Mouse (Mus musculus) lung, postnatal 14 days (tissue): ENCODE measurements around the gene Nudt21.

Experiments
- DNase-seq: peaks from one replicate; pipeline ENCODE4 v3.0.0; 2021

The Nudt21 gene

GRCm38 (mm10) chr8:93989739-93990138 is 47.1 kb downstream of the Nudt21 start:
- no peak for DNase-seq

GRCm38 (mm10) chr8:93984731-93985130 is 52.1 kb downstream of the Nudt21 start:
- no peak for DNase-seq

DNA sequence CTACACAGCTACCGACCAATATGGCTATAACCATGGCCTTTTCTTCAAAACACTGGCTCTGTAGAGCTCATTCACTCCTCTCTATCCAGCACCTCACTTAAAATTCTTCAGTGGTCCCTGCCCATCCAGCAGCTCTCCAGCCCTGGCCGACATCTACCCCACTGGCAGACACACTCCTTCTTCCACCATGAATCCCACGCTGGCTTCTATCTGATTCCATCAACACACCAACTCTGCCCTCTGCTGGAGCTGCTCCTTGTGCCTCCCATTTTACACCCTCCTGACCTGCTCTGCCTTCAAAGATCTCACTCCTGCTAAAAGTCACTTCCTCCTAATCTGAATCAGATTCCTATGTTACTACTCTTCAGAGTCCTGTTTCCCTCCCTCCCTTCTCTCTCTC is 53.0 kb downstream of the Nudt21 start:
- DNase-seq = no peak

DNA sequence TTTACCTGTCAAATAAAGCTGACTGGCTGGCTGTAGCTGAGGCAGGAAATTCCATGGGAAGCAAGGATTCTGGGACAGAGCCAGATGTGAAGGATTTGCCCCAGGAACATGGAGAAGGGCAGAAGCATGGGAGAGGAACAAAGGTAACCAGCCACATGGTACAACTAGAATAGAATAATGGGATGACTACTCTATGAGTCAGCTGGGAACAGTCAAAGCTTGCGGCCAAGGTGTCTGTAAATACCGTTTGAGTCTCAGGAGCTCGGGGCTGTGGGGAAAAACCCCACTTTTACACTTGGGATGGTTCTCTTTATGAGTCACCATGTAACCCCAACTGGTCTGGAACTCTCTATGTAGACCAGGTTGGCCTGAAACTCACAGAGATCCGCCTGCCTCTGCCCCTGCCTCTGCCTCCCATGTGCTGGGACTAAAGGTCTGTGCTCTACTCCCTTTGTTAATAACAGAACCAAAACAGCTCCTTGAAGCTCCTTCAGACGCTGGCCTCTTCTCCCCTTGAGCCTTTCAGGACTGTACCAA is 55.1 kb downstream of the Nudt21 start:
- no peak for DNase-seq

- DNase-seq = no peak
These were observed 56.7 kb downstream of the Nudt21 start for GRCm38 (mm10) chr8:93980141-93980540.

DNA sequence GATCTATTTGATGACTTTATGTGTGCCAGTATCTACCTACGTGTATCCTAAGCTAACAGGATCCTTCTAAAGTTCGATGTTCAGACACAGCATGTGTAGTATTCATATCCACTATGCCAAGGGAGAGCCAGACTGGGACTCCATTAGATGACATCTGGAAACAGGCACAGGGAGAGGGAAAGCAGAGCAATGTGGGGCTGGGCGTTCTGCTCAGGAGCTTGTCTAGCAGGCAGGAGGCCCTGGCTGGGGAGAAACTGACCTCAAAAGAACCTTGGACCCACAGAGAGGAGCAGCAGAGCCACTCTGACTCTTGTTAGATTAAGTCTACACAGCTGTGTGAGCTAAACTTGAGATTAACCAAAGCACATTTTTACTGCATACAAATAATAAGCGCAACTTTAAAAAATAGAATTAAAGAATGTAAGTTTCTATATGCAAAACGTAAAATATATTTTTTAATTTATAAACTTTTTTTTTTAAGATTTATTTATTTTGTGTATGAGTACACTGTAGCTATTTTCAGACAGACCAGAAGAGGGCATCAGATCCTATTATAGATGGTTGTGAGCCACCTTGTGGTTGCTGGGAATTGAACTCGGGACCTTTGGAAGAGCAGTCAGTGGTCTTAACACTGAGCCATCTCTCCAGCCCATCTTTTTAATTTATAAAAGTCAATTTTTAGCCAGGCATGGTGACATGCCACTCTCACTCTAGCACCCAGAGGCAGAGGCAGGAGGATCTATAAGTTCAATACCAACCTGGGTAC is 60.2 kb downstream of the Nudt21 start:
- no peak for DNase-seq

GRCm38 (mm10) chr8:93975358-93975757 is 61.5 kb downstream of the Nudt21 start:
- DNase-seq = no peak

GRCm38 (mm10) chr8:93974602-93975186 is 62.1 kb downstream of the Nudt21 start:
- peak; percentile 55 for DNase-seq

- DNase-seq = no peak
These were observed 62.9 kb downstream of the Nudt21 start for GRCm38 (mm10) chr8:93973831-93974375.

- DNase-seq = no peak
These were observed 63.7 kb downstream of the Nudt21 start for GRCm38 (mm10) chr8:93972971-93973734.

GRCm38 (mm10) chr8:93972211-93972610 is 64.6 kb downstream of the Nudt21 start:
- no peak for DNase-seq

DNA sequence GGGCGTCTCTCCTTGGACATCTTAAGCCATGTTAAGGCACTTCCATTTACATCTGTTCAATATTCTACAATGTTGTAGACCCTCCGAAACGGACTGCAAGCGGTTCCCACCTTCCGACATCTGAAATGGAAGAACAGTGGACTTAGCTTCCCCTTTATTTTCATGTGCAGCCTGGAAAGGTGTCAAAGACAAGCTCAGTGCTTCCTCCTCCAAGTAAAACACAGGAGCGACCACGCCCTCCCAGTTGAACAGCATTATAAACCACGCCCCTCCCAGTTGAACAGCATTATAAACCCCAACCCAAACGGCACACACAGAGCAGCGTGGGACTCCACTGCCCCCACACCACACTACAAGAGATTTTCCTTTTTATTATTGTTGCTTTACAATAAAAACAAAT is 65.4 kb downstream of the Nudt21 start:
- no peak for DNase-seq

DNA sequence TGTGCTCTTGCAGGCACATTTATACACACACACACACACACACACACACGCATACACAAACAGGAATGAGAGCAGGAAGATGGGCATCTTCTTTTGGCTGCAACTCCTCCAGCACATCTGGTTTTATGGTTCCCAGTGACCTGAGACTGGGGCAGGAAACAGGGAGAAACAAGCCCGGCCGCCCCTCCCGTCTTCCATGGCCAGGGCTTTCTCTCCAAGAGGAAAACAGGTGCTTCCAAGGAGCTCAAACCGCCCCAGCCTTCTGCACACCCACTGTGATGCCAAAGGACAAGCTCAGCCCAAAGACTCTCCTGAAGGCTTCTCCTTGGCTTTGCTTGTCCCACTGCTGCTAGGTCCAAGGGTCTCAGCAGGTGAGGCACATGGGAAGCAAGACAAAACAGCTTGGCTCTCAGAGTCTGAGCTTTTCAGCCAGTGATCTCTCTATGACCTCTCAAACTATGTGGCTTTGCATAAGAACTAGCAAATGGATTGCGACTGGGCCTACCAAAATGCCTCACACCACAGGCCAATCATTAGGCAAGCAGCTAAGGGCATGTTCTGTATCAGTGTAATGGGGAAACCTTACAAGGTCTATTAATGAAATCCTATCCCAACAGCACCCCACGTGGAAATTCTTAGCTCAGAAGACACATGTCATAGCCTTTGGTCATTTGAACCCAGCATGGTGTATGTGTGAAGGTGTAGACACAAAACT is 67.0 kb downstream of the Nudt21 start:
- no peak for DNase-seq

- DNase-seq = no peak
These were observed 68.5 kb downstream of the Nudt21 start for GRCm38 (mm10) chr8:93968293-93968692.
